Mouse (Mus musculus): ENCODE data around the gene Rnf181. TPM values are rescaled to one million over a fixed set of nuclear protein-coding genes. Genes with fewer than 3 reads are reported as not detected.

Rnf181 gene
- polyA plus RNA-seq, 1 experiment = 95.8 TPM

DNA sequence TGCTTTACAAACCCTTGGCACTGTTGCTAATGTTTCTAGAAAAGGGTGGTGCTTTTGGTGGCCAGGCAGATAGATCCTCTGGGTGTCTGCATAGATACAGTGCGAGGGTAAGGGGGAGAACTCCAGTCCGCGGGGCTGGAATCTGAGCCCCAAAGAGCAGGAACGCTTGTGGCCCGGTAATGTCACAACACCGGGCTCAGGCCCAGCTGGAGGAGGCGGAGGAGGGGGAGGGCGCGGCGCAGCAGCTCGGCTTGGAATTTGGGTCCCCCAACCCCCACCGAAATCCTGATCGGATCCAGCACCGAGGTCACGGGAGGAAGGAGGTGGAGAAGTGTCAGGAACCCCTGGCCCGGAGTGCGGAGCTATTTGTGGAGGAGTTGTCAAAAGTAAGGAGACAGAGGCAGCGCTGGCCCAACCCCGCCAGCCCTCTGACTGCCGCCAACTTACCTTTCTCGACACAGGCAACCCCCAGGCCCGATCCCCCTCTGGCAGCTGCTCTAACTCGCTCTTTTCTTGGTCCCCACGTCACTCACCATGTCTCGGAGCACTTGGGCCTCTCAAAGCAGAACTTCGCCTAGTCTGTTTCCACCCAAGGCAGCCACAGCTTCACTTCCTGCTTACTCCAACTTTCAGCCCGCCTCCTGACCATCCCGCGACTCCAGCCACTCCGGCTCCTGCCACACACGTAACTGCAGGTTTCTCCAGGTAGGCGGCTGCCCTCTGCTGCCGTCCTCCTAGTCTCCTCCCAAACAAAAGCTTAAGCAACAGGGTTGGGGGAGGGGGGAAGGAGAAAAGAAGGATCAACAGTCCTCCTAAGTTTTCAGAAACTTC lies 23.4 kb upstream of the Rnf181 start, which contains the start of gene Vamp8:
Gene Vamp8 (minus strand): TSS at position 763 of the 831 bp plus-strand sequence.
- DNase-seq = peak; percentile 66 to 71
- Histone ChIP-seq H3K4me1 (ENCODE audit: control insufficient read depth, insufficient read depth, low read length) (0 out of 2 replicates have a peak, but pooled peaks cover 3% of the 10 kb centered on the region), H3K27me3 (ENCODE audit: control insufficient read depth, insufficient read depth, low read length) (no peaks in the 10 kb centered on the region), H3K27ac (ENCODE audit: insufficient read depth, low read length) (peak within 1 kb of the TSS; percentile 70), H3K4me3 (replicated peaks; ENCODE audit: insufficient read depth, low read depth, low read length) (peak within 1 kb of the TSS; percentile 73)
- WGBS = 2% methylated on average over 33 of the region's 33 CpGs
- TF ChIP-seq POLR2A (IDR thresholded peaks at IDR 0.05; ENCODE audit: borderline replicate concordance, insufficient read depth, low read length) (peak; percentile 33; the same call in 1 of the 2 replicates), CTCF (IDR thresholded peaks at IDR 0.05; ENCODE audit: borderline replicate concordance, insufficient read depth, low read depth, low read length) (no peak)

DNA sequence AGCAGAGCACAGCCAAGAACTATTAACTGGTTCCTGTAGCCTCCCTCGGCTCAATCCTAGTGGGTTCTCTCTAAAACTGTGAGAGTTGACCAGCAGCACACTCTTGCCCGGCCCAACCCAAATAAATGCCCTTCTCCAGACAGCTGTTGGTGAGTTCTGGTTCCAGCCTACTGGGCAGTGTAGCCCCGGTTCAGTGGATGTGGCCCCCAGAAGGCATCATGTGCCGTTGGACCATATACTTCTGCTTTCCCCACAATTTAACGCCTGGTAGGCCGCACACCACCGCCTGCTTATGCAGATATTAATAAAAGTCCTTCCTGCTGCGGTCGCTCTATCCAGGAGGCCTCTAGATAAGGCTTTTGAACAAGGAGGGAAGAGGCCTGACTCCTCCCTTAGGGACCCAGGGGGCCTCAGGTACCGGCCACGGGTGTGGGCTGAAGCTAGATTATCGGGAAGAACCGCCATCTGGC lies 22.8 kb upstream of the Rnf181 start:
- Histone ChIP-seq H3K4me1 (ENCODE audit: control insufficient read depth, insufficient read depth, low read length) (0 out of 2 replicates have a peak, but pooled peaks cover 3% of the 10 kb centered on the region), H3K4me3 (replicated peaks; ENCODE audit: insufficient read depth, low read depth, low read length) (peak overlapping the region; percentile 73), H3K27ac (ENCODE audit: insufficient read depth, low read length) (peak overlapping the region; percentile 70), H3K27me3 (ENCODE audit: control insufficient read depth, insufficient read depth, low read length) (no peaks in the 10 kb centered on the region)
- TF ChIP-seq CTCF (IDR thresholded peaks at IDR 0.05; ENCODE audit: borderline replicate concordance, insufficient read depth, low read depth, low read length) (no peak), POLR2A (IDR thresholded peaks at IDR 0.05; ENCODE audit: borderline replicate concordance, insufficient read depth, low read length) (no peak)
- 20% methylated on average over 13 of the region's 13 CpGs for WGBS
- DNase-seq = no peak

DNA sequence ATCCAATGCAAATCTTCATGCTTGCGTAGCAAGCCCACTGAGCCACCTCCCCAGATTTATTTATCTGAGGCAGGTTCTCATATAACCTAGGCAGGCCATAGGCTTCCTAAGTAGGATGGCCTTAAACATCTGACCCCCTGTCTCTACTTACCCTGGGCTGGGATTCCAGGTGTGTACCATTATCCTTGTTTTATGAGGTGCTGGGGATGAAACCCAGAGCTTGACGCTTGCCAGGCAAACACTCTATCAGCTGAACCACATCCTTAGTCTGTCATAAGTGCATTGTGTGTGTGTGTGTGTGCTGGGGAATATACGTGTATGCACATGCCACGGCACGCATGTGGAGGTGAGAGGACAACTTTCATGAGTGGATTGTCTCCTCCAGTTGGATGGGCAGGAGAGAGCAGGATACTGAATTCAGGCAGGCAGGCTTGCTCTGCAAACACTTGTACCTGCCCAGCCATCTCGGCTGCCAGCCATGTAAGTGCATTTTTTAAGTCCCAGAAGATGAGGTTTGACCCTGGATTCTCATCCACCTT lies 22.1 kb upstream of the Rnf181 start:
- TF ChIP-seq POLR2A (IDR thresholded peaks at IDR 0.05; ENCODE audit: borderline replicate concordance, insufficient read depth, low read length) (no peak), CTCF (IDR thresholded peaks at IDR 0.05; ENCODE audit: borderline replicate concordance, insufficient read depth, low read depth, low read length) (no peak)
- H3K4me3 ChIP-seq (replicated peaks; ENCODE audit: insufficient read depth, low read depth, low read length) = no peak overlapping the region

GRCm38 (mm10) chr6:72388266-72388665 lies 21.5 kb upstream of the Rnf181 start:
- no peak for DNase-seq
- 82% methylated on average over 10 of the region's 10 CpGs for WGBS
- TF ChIP-seq CTCF (IDR thresholded peaks at IDR 0.05; ENCODE audit: borderline replicate concordance, insufficient read depth, low read depth, low read length) = no peak
- no peak for TF ChIP-seq POLR2A (IDR thresholded peaks at IDR 0.05; ENCODE audit: borderline replicate concordance, insufficient read depth, low read length)
- Histone ChIP-seq H3K4me3 (replicated peaks; ENCODE audit: insufficient read depth, low read depth, low read length) (no peak overlapping the region), H3K27me3 (ENCODE audit: control insufficient read depth, insufficient read depth, low read length) (no peaks in the 10 kb centered on the region), H3K4me1 (ENCODE audit: control insufficient read depth, insufficient read depth, low read length) (0 out of 2 replicates have a peak, but pooled peaks cover 3% of the 10 kb centered on the region), H3K27ac (ENCODE audit: insufficient read depth, low read length) (no peak overlapping the region)

More for the DNA sequence above, 22.1 kb upstream of the Rnf181 start:
- DNase-seq = no peak
- Histone ChIP-seq H3K4me1 (ENCODE audit: control insufficient read depth, insufficient read depth, low read length) (0 out of 2 replicates have a peak, but pooled peaks cover 3% of the 10 kb centered on the region), H3K27ac (ENCODE audit: insufficient read depth, low read length) (no peak overlapping the region), H3K27me3 (ENCODE audit: control insufficient read depth, insufficient read depth, low read length) (no peaks in the 10 kb centered on the region)
- 94% methylated on average over 6 of the region's 6 CpGs for WGBS

GRCm38 (mm10) chr6:72387816-72388215 lies 21.1 kb upstream of the Rnf181 start:
- Histone ChIP-seq H3K27ac (ENCODE audit: insufficient read depth, low read length) (no peak overlapping the region), H3K27me3 (ENCODE audit: control insufficient read depth, insufficient read depth, low read length) (no peaks in the 10 kb centered on the region), H3K4me1 (ENCODE audit: control insufficient read depth, insufficient read depth, low read length) (0 out of 2 replicates have a peak, but pooled peaks cover 3% of the 10 kb centered on the region), H3K4me3 (replicated peaks; ENCODE audit: insufficient read depth, low read depth, low read length) (no peak overlapping the region)
- DNase-seq = no peak
- 72% methylated on average over 3 of the region's 3 CpGs for WGBS
- TF ChIP-seq CTCF (IDR thresholded peaks at IDR 0.05; ENCODE audit: borderline replicate concordance, insufficient read depth, low read depth, low read length) = no peak
- no peak for TF ChIP-seq POLR2A (IDR thresholded peaks at IDR 0.05; ENCODE audit: borderline replicate concordance, insufficient read depth, low read length)

DNA sequence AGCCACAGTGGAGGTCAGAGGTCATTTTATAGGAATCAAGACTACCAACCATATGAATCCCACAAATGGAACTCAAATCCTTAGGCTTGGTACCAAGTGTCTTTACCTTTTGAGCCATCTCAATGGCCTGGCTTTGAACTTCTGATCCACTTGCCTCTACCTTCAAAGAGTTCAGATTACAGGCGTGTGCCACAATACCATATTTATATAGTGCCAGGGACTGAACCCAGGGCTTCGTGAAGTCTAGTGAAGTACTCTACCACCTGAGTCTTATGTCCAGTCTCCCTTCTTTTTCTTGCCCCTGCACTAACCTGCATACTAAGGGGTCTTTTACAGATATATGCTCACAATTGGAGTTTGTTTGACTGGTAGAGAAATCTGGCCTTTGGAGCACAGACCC lies 19.8 kb upstream of the Rnf181 start:
- Histone ChIP-seq H3K27me3 (ENCODE audit: control insufficient read depth, insufficient read depth, low read length) (no peaks in the 10 kb centered on the region), H3K27ac (ENCODE audit: insufficient read depth, low read length) (no peak overlapping the region), H3K4me1 (ENCODE audit: control insufficient read depth, insufficient read depth, low read length) (0 out of 2 replicates have a peak, but pooled peaks cover 3% of the 10 kb centered on the region), H3K4me3 (replicated peaks; ENCODE audit: insufficient read depth, low read depth, low read length) (no peak overlapping the region)
- TF ChIP-seq POLR2A (IDR thresholded peaks at IDR 0.05; ENCODE audit: borderline replicate concordance, insufficient read depth, low read length) (no peak), CTCF (IDR thresholded peaks at IDR 0.05; ENCODE audit: borderline replicate concordance, insufficient read depth, low read depth, low read length) (no peak)
- WGBS = 89% methylated on average over 2 of the region's 2 CpGs
- DNase-seq = no peak

DNA sequence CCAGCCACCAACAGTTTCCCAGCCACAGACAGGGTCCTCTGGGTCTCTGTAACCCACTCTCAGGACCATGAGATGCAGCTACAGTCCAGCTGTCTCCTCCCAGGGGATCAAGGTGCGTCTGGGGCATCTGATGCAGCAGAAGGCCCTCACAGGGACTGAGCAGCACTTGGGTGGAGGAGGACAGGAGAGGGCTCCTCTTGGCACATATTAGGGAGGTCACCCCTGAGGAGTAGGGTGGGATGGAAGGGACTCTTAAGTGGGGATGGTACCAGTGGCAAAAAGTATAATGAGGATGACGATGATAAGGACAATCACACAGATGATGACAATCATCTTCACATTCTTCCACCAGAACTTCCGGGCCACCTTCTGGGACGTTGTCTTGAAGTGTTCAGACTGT lies 18.5 kb upstream of the Rnf181 start:
- Histone ChIP-seq H3K4me3 (replicated peaks; ENCODE audit: insufficient read depth, low read depth, low read length) (no peak overlapping the region), H3K27ac (ENCODE audit: insufficient read depth, low read length) (no peak overlapping the region), H3K27me3 (ENCODE audit: control insufficient read depth, insufficient read depth, low read length) (no peaks in the 10 kb centered on the region; the same call in 1 of the 2 replicates), H3K4me1 (ENCODE audit: control insufficient read depth, insufficient read depth, low read length) (0 out of 2 replicates have a peak, but pooled peaks cover 3% of the 10 kb centered on the region)
- 87% methylated on average over 4 of the region's 4 CpGs for WGBS
- TF ChIP-seq CTCF (IDR thresholded peaks at IDR 0.05; ENCODE audit: borderline replicate concordance, insufficient read depth, low read depth, low read length) = no peak
- no peak for TF ChIP-seq POLR2A (IDR thresholded peaks at IDR 0.05; ENCODE audit: borderline replicate concordance, insufficient read depth, low read length)
- no peak for DNase-seq

Measured in cerebellum, adult 2 months (tissue).